Mouse (Mus musculus) heart, adult 2 months (tissue): ENCODE data around the gene Cyp27a1.

Source experiments
- CTCF ChIP-seq: fragments of 200-600 bp; IDR thresholded peaks from 2 replicates; pipeline ENCODE4 v1.8.1; 2022; ENCODE audit warnings: antibody characterized with exemption, mild to moderate bottlenecking, moderate library complexity
- EP300 ChIP-seq: fragments of 200-500 bp; IDR thresholded peaks from 2 replicates; pipeline ENCODE4 v1.6.1; 2011; ENCODE audit warnings: low read depth, low read length, control low read depth; ENCODE audit not compliant: insufficient read depth
- POLR2A ChIP-seq: fragments of 200-500 bp; IDR thresholded peaks from 2 replicates; pipeline ENCODE4 v1.6.1; 2011; ENCODE audit warnings: mild to moderate bottlenecking, low read depth, low read length, control low read depth; ENCODE audit not compliant: insufficient read depth

GRCm38 (mm10) chr1:74759773-74760172, 46.4 kb downstream of the Cyp27a1 start:
- peak; percentile 47; the same call in 1 of the 2 replicates for TF ChIP-seq EP300
- no peak for TF ChIP-seq POLR2A
- TF ChIP-seq CTCF, result peak; percentile 87
